Mouse (Mus musculus) heart, adult 2 months (tissue): ENCODE measurements around the gene Zfp638. TPM values are rescaled to one million over a fixed set of nuclear protein-coding genes. Genes with fewer than 3 reads are reported as not detected.

Experiments used
- DNase-seq, 2 experiments: peaks; one replicate each; pipeline ENCODE4 v3.0.0; 2021
- H3K27ac ChIP-seq: fragments of 200-600 bp; 2 replicates; pipeline ENCODE4 v1.8.1; 2022
- H3K27me3 ChIP-seq: fragments of 200-500 bp; 2 replicates; pipeline ENCODE4 v1.6.1; 2012; ENCODE audit warnings: mild to moderate bottlenecking, low read length, inconsistent platforms, mixed read lengths; ENCODE audit not compliant: control insufficient read depth, insufficient read depth
- H3K36me3 ChIP-seq: fragments of 200-500 bp; 2 replicates; pipeline ENCODE4 v1.6.1; 2012; ENCODE audit warnings: low read length, inconsistent platforms; ENCODE audit not compliant: control insufficient read depth, insufficient read depth
- H3K4me1 ChIP-seq: fragments of 200-500 bp; 2 replicates; pipeline ENCODE4 v1.6.1; 2011; ENCODE audit warnings: low read length; ENCODE audit not compliant: control insufficient read depth, insufficient read depth
- H3K4me3 ChIP-seq: fragments of 200-600 bp; 2 replicates; pipeline ENCODE4 v1.8.1; 2022
- H3K79me2 ChIP-seq: fragments of 200-500 bp; replicated peaks from 2 replicates; pipeline ENCODE4 v1.6.1; 2012; ENCODE audit warnings: mild to moderate bottlenecking, inconsistent platforms, low read length, moderate library complexity, mixed read lengths; ENCODE audit not compliant: control insufficient read depth, insufficient read depth
- H3K9ac ChIP-seq: fragments of 200-500 bp; 2 replicates; pipeline ENCODE4 v1.6.1; 2012; ENCODE audit warnings: low read depth, mild to moderate bottlenecking, control low read depth, inconsistent platforms, low read length, mixed read lengths
- CTCF ChIP-seq: fragments of 200-600 bp; IDR thresholded peaks from 2 replicates; pipeline ENCODE4 v1.8.1; 2022; ENCODE audit warnings: antibody characterized with exemption, mild to moderate bottlenecking, moderate library complexity
- EP300 ChIP-seq: fragments of 200-500 bp; IDR thresholded peaks from 2 replicates; pipeline ENCODE4 v1.6.1; 2011; ENCODE audit warnings: low read depth, low read length, control low read depth; ENCODE audit not compliant: insufficient read depth
- POLR2A ChIP-seq: fragments of 200-500 bp; IDR thresholded peaks from 2 replicates; pipeline ENCODE4 v1.6.1; 2011; ENCODE audit warnings: mild to moderate bottlenecking, low read depth, low read length, control low read depth; ENCODE audit not compliant: insufficient read depth
- WGBS: fragments of 180-500 bp; shearing (Covaris S2); methylation state at CpG from one replicate; pipeline ENCODE4 v1.1.7; 2018; 5-methylcytosine and 5-hydroxymethylcytosine counted together
- intact Hi-C: fragments of 180-260 bp; cut with DNase I; formaldehyde crosslinking; loops from one replicate; pipeline ENCODE4 v1.15.1; 2025
- polyA plus RNA-seq: library from polyadenylated mRNA; depleted of rRNA; stranded (reverse); fragments of >200 nt; gene quantifications from 2 replicates; pipeline ENCODE4 v1.2.3, GENCODE M21; 2012
- total RNA-seq, 2 experiments: library from RNA; stranded (reverse); gene quantifications; 2 replicates each; pipeline ENCODE4 v1.2.3; 2021

The Zfp638 gene
- total and polyA plus RNA-seq, 3 experiments, result 7.3 to 55.2 (median 55.0) TPM

- Histone ChIP-seq H3K9ac (no peak overlapping the region), H3K4me1 (no peaks in the 10 kb centered on the region; the same call in none of the 2 replicates), H3K27me3 (no peaks in the 10 kb centered on the region), H3K4me3 (no peak overlapping the region), H3K79me2 (peaks cover 3% of the 10 kb centered on the region; the same call in 1 of the 2 replicates), H3K36me3 (peaks cover 21% of the 10 kb centered on the region), H3K27ac (no peak overlapping the region)
- no peak for TF ChIP-seq CTCF
- no peak for TF ChIP-seq POLR2A
- no peak for TF ChIP-seq EP300
- WGBS, result 55% methylated on average over 2 of the region's 2 CpGs
- intact Hi-C loops, result no loop called here
- DNase-seq, result no peak
Measured at GRCm38 (mm10) chr6:83928225-83928624, 61.3 kb downstream of the Zfp638 start.

GRCm38 (mm10) chr6:83939492-83939891 lies 72.6 kb downstream of the Zfp638 start:
- 88% methylated on average over 2 of the region's 2 CpGs for WGBS
- Histone ChIP-seq H3K9ac (no peak overlapping the region), H3K27me3 (no peaks in the 10 kb centered on the region), H3K4me1 (no peaks in the 10 kb centered on the region), H3K79me2 (no peaks in the 10 kb centered on the region; the same call in 1 of the 2 replicates), H3K27ac (no peak overlapping the region), H3K36me3 (peaks cover 8% of the 10 kb centered on the region), H3K4me3 (no peak overlapping the region)
- intact Hi-C loops, result no loop called here
- no peak for DNase-seq
- no peak for TF ChIP-seq CTCF
- no peak for TF ChIP-seq POLR2A
- TF ChIP-seq EP300, result no peak

GRCm38 (mm10) chr6:83942806-83943205 lies 75.9 kb downstream of the Zfp638 start:
- DNase-seq, result no peak

GRCm38 (mm10) chr6:83953603-83954002 lies 86.7 kb downstream of the Zfp638 start:
- no peak for DNase-seq
- H3K9ac ChIP-seq, result no peak overlapping the region
- intact Hi-C loops, result no loop called here
- H3K79me2 ChIP-seq, result no peaks in the 10 kb centered on the region
- no peak overlapping the region for H3K27ac ChIP-seq
- H3K4me1 ChIP-seq, result no peaks in the 10 kb centered on the region
- no peak for TF ChIP-seq POLR2A
- TF ChIP-seq CTCF, result no peak
- no peak for TF ChIP-seq EP300
- no peaks in the 10 kb centered on the region for H3K27me3 ChIP-seq
- H3K36me3 ChIP-seq, result peaks cover 7% of the 10 kb centered on the region
- no peak overlapping the region for H3K4me3 ChIP-seq

More at GRCm38 (mm10) chr6:83942806-83943205, 75.9 kb downstream of the Zfp638 start:
- no peak overlapping the region for H3K9ac ChIP-seq
- no peaks in the 10 kb centered on the region for H3K79me2 ChIP-seq
- no peak overlapping the region for H3K4me3 ChIP-seq
- no peaks in the 10 kb centered on the region for H3K4me1 ChIP-seq
- no peaks in the 10 kb centered on the region for H3K27me3 ChIP-seq
- H3K36me3 ChIP-seq, result peaks cover 11% of the 10 kb centered on the region
- H3K27ac ChIP-seq, result no peak overlapping the region
- intact Hi-C loops, result loop anchor here (5.0 kb wide), 1 partner anchor 34 kb away; no protein-coding TSS in a partner anchor
- no peak for TF ChIP-seq CTCF
- TF ChIP-seq EP300, result no peak
- no peak for TF ChIP-seq POLR2A
- 74% methylated on average over 13 of the region's 13 CpGs for WGBS

GRCm38 (mm10) chr6:83987642-83988041 lies 120.7 kb downstream of the Zfp638 start:
- TF ChIP-seq EP300 (no peak), CTCF (no peak), POLR2A (no peak)
- Histone ChIP-seq H3K4me1 (no peaks in the 10 kb centered on the region; the same call in 1 of the 2 replicates), H3K36me3 (peaks cover 21% of the 10 kb centered on the region), H3K27ac (no peak overlapping the region), H3K9ac (no peak overlapping the region), H3K79me2 (no peaks in the 10 kb centered on the region), H3K27me3 (no peaks in the 10 kb centered on the region), H3K4me3 (no peak overlapping the region)
- intact Hi-C loops, result no loop called here
- WGBS, result 84% methylated on average over 5 of the region's 5 CpGs
- DNase-seq, result no peak

- no peaks in the 10 kb centered on the region for H3K36me3 ChIP-seq
- H3K9ac ChIP-seq, result no peak overlapping the region
- no peak for DNase-seq
- intact Hi-C loops, result no loop called here
- WGBS, result 53% methylated on average over 1 of the region's 1 CpGs
- no peak overlapping the region for H3K27ac ChIP-seq
- no peaks in the 10 kb centered on the region for H3K79me2 ChIP-seq
- H3K4me3 ChIP-seq, result no peak overlapping the region
- TF ChIP-seq EP300 (no peak), CTCF (no peak), POLR2A (no peak)
- peaks cover 1% of the 10 kb centered on the region; the same call in 1 of the 2 replicates for H3K4me1 ChIP-seq
- no peaks in the 10 kb centered on the region for H3K27me3 ChIP-seq
Measured at GRCm38 (mm10) chr6:84002716-84003115, 135.8 kb downstream of the Zfp638 start.
